Mouse (Mus musculus): ENCODE measurements around the gene Cotl1.

DNA sequence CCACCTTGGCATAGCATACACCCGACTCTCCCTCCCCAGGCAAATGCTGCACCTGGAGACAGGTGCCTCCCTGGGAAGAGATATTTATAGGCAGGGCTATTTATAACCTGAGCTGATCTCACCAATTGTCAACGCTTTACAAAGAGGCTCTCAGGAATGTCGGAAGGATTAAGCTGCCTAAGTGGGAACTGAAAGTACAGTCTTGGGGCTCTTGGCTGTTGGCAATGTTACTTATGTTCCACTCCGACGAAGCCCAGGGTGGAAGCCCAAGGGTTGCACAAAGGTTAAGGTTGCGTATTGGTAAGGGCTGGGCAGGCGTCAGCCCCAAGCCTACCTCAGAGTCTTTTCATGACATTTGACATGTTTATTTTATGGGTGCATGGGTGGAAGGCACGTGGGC is 4.2 kb upstream of the Cotl1 start:
- TF ChIP-seq EP300 (optimal IDR thresholded peaks at IDR 0.05) (no peak), CTCF (IDR thresholded peaks at IDR 0.05; ENCODE audit: low read depth) (no peak)

Measured in stomach, postnatal 0 days (tissue).